Mouse (Mus musculus): Measurements from ENCODE around the gene Ccnd3. TPM values are rescaled to one million over a fixed set of nuclear protein-coding genes. Genes with fewer than 3 reads are reported as not detected.

Gene Ccnd3
- polyA plus RNA-seq, 1 experiment from 2014 or later: 294 TPM

GRCm38 (mm10) chr17:47535812-47536236 is 31.0 kb downstream of the Ccnd3 start:
- Histone ChIP-seq H3K4me3 (replicated peaks) (no peak overlapping the region), H3K4me1 (peaks cover 4% of the 10 kb centered on the region; the same call in 1 of the 2 replicates), H3K36me3 (no peaks in the 10 kb centered on the region), H3K9ac (no peak overlapping the region), H3K4me2 (no peak overlapping the region), H3K27me3 (no peaks in the 10 kb centered on the region), H3K27ac (no peak overlapping the region), H3K9me3 (replicated peaks) (no peaks in the 10 kb centered on the region)
- 84% methylated on average over 9 of the region's 9 CpGs for WGBS
- peak; percentile 79 for ATAC-seq (replicated peaks; ENCODE audit: low FRiP score)

GRCm38 (mm10) chr17:47538049-47538448 is 33.2 kb downstream of the Ccnd3 start:
- Histone ChIP-seq H3K36me3 (no peaks in the 10 kb centered on the region), H3K9ac (no peak overlapping the region), H3K9me3 (replicated peaks) (no peaks in the 10 kb centered on the region), H3K27me3 (no peaks in the 10 kb centered on the region), H3K4me3 (replicated peaks) (no peak overlapping the region), H3K27ac (no peak overlapping the region), H3K4me1 (peaks cover 3% of the 10 kb centered on the region; the same call in 1 of the 2 replicates), H3K4me2 (no peak overlapping the region)
- no peak for ATAC-seq (replicated peaks; ENCODE audit: low FRiP score)
- 89% methylated on average over 3 of the region's 3 CpGs for WGBS

GRCm38 (mm10) chr17:47539128-47539527 is 34.3 kb downstream of the Ccnd3 start:
- peaks cover 3% of the 10 kb centered on the region; the same call in 1 of the 2 replicates for H3K4me1 ChIP-seq
- H3K4me3 ChIP-seq (replicated peaks): no peak overlapping the region
- no peak overlapping the region for H3K4me2 ChIP-seq
- no peak overlapping the region for H3K9ac ChIP-seq
- no peak for ATAC-seq (replicated peaks; ENCODE audit: low FRiP score)
- H3K27ac ChIP-seq: no peak overlapping the region
- H3K27me3 ChIP-seq: no peaks in the 10 kb centered on the region
- no peaks in the 10 kb centered on the region for H3K9me3 ChIP-seq (replicated peaks)
- WGBS: 94% methylated on average over 4 of the region's 4 CpGs
- no peaks in the 10 kb centered on the region for H3K36me3 ChIP-seq

GRCm38 (mm10) chr17:47542061-47542460 is 37.2 kb downstream of the Ccnd3 start:
- Histone ChIP-seq H3K9ac (no peak overlapping the region), H3K27ac (no peak overlapping the region), H3K4me2 (no peak overlapping the region), H3K4me3 (replicated peaks) (no peak overlapping the region), H3K4me1 (peaks cover 3% of the 10 kb centered on the region; the same call in 1 of the 2 replicates), H3K27me3 (no peaks in the 10 kb centered on the region), H3K36me3 (no peaks in the 10 kb centered on the region), H3K9me3 (replicated peaks) (no peaks in the 10 kb centered on the region)
- WGBS: 61% methylated on average over 5 of the region's 5 CpGs
- ATAC-seq (replicated peaks; ENCODE audit: low FRiP score): no peak

- Histone ChIP-seq H3K27ac (no peak overlapping the region), H3K9ac (no peak overlapping the region), H3K36me3 (no peaks in the 10 kb centered on the region), H3K4me2 (no peak overlapping the region), H3K9me3 (replicated peaks) (no peaks in the 10 kb centered on the region), H3K4me3 (replicated peaks) (no peak overlapping the region), H3K4me1 (peaks cover 3% of the 10 kb centered on the region; the same call in 1 of the 2 replicates), H3K27me3 (no peaks in the 10 kb centered on the region)
- no peak for ATAC-seq (replicated peaks; ENCODE audit: low FRiP score)
- WGBS: 82% methylated on average over 7 of the region's 7 CpGs
These were observed 38.3 kb downstream of the Ccnd3 start for GRCm38 (mm10) chr17:47543051-47543650.

GRCm38 (mm10) chr17:47545154-47545553 is 40.3 kb downstream of the Ccnd3 start:
- Histone ChIP-seq H3K27me3 (no peaks in the 10 kb centered on the region), H3K9me3 (replicated peaks) (no peaks in the 10 kb centered on the region), H3K4me3 (replicated peaks) (no peak overlapping the region), H3K9ac (no peak overlapping the region), H3K27ac (no peak overlapping the region), H3K4me1 (peaks cover 3% of the 10 kb centered on the region; the same call in 1 of the 2 replicates), H3K4me2 (no peak overlapping the region), H3K36me3 (no peaks in the 10 kb centered on the region)
- no peak for ATAC-seq (replicated peaks; ENCODE audit: low FRiP score)
- 94% methylated on average over 12 of the region's 12 CpGs for WGBS

GRCm38 (mm10) chr17:47545861-47546331 is 41.0 kb downstream of the Ccnd3 start:
- Histone ChIP-seq H3K27ac (no peak overlapping the region), H3K9ac (no peak overlapping the region), H3K4me2 (no peak overlapping the region), H3K4me1 (peaks cover 3% of the 10 kb centered on the region; the same call in 1 of the 2 replicates), H3K27me3 (no peaks in the 10 kb centered on the region), H3K4me3 (replicated peaks) (no peak overlapping the region), H3K9me3 (replicated peaks) (no peaks in the 10 kb centered on the region), H3K36me3 (no peaks in the 10 kb centered on the region)
- WGBS: 77% methylated on average over 17 of the region's 17 CpGs
- no peak for ATAC-seq (replicated peaks; ENCODE audit: low FRiP score)

- no peaks in the 10 kb centered on the region for H3K36me3 ChIP-seq
- H3K27ac ChIP-seq: no peak overlapping the region
- no peak overlapping the region for H3K4me3 ChIP-seq (replicated peaks)
- H3K9ac ChIP-seq: no peak overlapping the region
- no peaks in the 10 kb centered on the region for H3K27me3 ChIP-seq
- H3K4me1 ChIP-seq: peaks cover 3% of the 10 kb centered on the region; the same call in 1 of the 2 replicates
- H3K4me2 ChIP-seq: no peak overlapping the region
- ATAC-seq (replicated peaks; ENCODE audit: low FRiP score): no peak
- H3K9me3 ChIP-seq (replicated peaks): no peaks in the 10 kb centered on the region
- 55% methylated on average over 7 of the region's 7 CpGs for WGBS
These were observed 46.2 kb downstream of the Ccnd3 start for GRCm38 (mm10) chr17:47551049-47551448.

GRCm38 (mm10) chr17:47552994-47553393 is 48.1 kb downstream of the Ccnd3 start:
- H3K4me2 ChIP-seq: no peak overlapping the region
- no peaks in the 10 kb centered on the region for H3K36me3 ChIP-seq
- no peak overlapping the region for H3K27ac ChIP-seq
- no peak overlapping the region for H3K4me3 ChIP-seq (replicated peaks)
- ATAC-seq (replicated peaks; ENCODE audit: low FRiP score): no peak
- H3K9me3 ChIP-seq (replicated peaks): no peaks in the 10 kb centered on the region
- no peaks in the 10 kb centered on the region for H3K27me3 ChIP-seq
- H3K9ac ChIP-seq: no peak overlapping the region
- peaks cover 3% of the 10 kb centered on the region; the same call in 1 of the 2 replicates for H3K4me1 ChIP-seq

- WGBS: 78% methylated on average over 9 of the region's 10 CpGs
- H3K4me1 ChIP-seq: peaks cover 3% of the 10 kb centered on the region; the same call in 1 of the 2 replicates
- no peaks in the 10 kb centered on the region for H3K27me3 ChIP-seq
- no peak overlapping the region for H3K4me2 ChIP-seq
- H3K27ac ChIP-seq: no peak overlapping the region
- no peak for ATAC-seq (replicated peaks; ENCODE audit: low FRiP score)
- H3K9ac ChIP-seq: no peak overlapping the region
- no peaks in the 10 kb centered on the region for H3K36me3 ChIP-seq
- no peak overlapping the region for H3K4me3 ChIP-seq (replicated peaks)
- H3K9me3 ChIP-seq (replicated peaks): no peaks in the 10 kb centered on the region
These were observed 49.8 kb downstream of the Ccnd3 start for GRCm38 (mm10) chr17:47554621-47555020.

- WGBS: 64% methylated on average over 3 of the region's 3 CpGs
These were observed 52.3 kb downstream of the Ccnd3 start for GRCm38 (mm10) chr17:47557179-47557578.

GRCm38 (mm10) chr17:47559726-47560125 is 54.9 kb downstream of the Ccnd3 start:
- no peaks in the 10 kb centered on the region for H3K27me3 ChIP-seq
- no peak overlapping the region for H3K9ac ChIP-seq
- H3K36me3 ChIP-seq: no peaks in the 10 kb centered on the region
- H3K9me3 ChIP-seq (replicated peaks): no peaks in the 10 kb centered on the region
- 65% methylated on average over 6 of the region's 6 CpGs for WGBS
- H3K27ac ChIP-seq: no peak overlapping the region
- H3K4me2 ChIP-seq: no peak overlapping the region
- no peaks in the 10 kb centered on the region for H3K4me1 ChIP-seq
- ATAC-seq (replicated peaks; ENCODE audit: low FRiP score): no peak
- H3K4me3 ChIP-seq (replicated peaks): no peak overlapping the region

More at GRCm38 (mm10) chr17:47557179-47557578, 52.3 kb downstream of the Ccnd3 start:
- ATAC-seq (replicated peaks; ENCODE audit: low FRiP score): no peak
- H3K36me3 ChIP-seq: no peaks in the 10 kb centered on the region
- H3K9ac ChIP-seq: no peak overlapping the region
- H3K27me3 ChIP-seq: no peaks in the 10 kb centered on the region
- no peak overlapping the region for H3K4me2 ChIP-seq
- H3K27ac ChIP-seq: no peak overlapping the region
- H3K9me3 ChIP-seq (replicated peaks): no peaks in the 10 kb centered on the region
- no peak overlapping the region for H3K4me3 ChIP-seq (replicated peaks)
- no peaks in the 10 kb centered on the region for H3K4me1 ChIP-seq

- Histone ChIP-seq H3K4me3 (replicated peaks) (no peak overlapping the region), H3K36me3 (no peaks in the 10 kb centered on the region), H3K9ac (no peak overlapping the region), H3K4me1 (no peaks in the 10 kb centered on the region), H3K9me3 (replicated peaks) (no peaks in the 10 kb centered on the region), H3K27me3 (no peaks in the 10 kb centered on the region), H3K4me2 (no peak overlapping the region), H3K27ac (no peak overlapping the region)
- no peak for ATAC-seq (replicated peaks; ENCODE audit: low FRiP score)
- 79% methylated on average over 6 of the region's 6 CpGs for WGBS
These were observed 58.0 kb downstream of the Ccnd3 start for GRCm38 (mm10) chr17:47562875-47563274.

All from kidney, embryonic 15.5 days (tissue).